Mouse (Mus musculus): ENCODE results near the gene Trim46. TPM values are rescaled to one million over a fixed set of nuclear protein-coding genes. Genes with fewer than 3 reads are reported as not detected.

Gene Trim46
- total and polyA plus RNA-seq, 2 experiments = 0.16 to 0.18 TPM

GRCm38 (mm10) chr3:89237682-89238081 lies 8.4 kb downstream of the Trim46 start:
- no peak overlapping the region for H3K9ac ChIP-seq (ENCODE audit: low read depth, low read length)
- no peaks in the 10 kb centered on the region for H3K36me3 ChIP-seq (ENCODE audit: control insufficient read depth, insufficient read depth, low read length)
- no peak overlapping the region for H3K4me3 ChIP-seq (ENCODE audit: insufficient read depth, low read depth, low read length)
- H3K4me1 ChIP-seq (ENCODE audit: control insufficient read depth, insufficient read depth, low read length) = peaks cover 4% of the 10 kb centered on the region; the same call in 1 of the 2 replicates
- WGBS = 87% methylated on average over 21 of the region's 21 CpGs
- no peaks in the 10 kb centered on the region for H3K79me2 ChIP-seq (ENCODE audit: control insufficient read depth, insufficient read depth, low read length)
- no peak overlapping the region for H3K27ac ChIP-seq (replicated peaks; ENCODE audit: insufficient read depth, low read depth, low read length)
- no peak for DNase-seq (ENCODE audit: extremely low read depth, low read depth, low spot score)
- TF ChIP-seq POLR2A (IDR thresholded peaks at IDR 0.05; ENCODE audit: extremely low read depth, insufficient read depth, low read length) (no peak), CTCF (IDR thresholded peaks at IDR 0.05; ENCODE audit: low read depth, low read length) (no peak)
- H3K27me3 ChIP-seq (ENCODE audit: control insufficient read depth, insufficient read depth, low read length) = no peaks in the 10 kb centered on the region

DNA sequence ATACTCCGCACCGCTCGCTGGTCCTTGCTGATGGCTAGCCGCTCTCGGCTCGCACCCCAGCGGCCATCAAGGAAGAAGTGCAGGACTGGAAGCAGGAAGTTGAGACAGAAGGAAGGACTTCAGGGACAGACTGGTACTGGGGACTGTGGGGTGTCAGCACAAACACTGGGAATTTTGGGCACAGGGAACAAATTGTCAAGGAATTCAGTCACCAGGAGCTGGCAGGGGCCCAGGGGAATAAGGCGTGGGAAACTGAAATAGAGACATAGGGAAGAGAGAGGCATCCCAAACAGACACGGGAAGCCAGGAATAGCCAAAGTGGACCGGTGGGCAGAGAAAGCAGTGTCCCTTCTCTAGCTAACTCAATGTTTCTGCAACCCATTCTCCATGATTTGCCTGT lies 9.6 kb downstream of the Trim46 start:
- no peak for DNase-seq (ENCODE audit: extremely low read depth, low read depth, low spot score)
- no peaks in the 10 kb centered on the region for H3K79me2 ChIP-seq (ENCODE audit: control insufficient read depth, insufficient read depth, low read length)
- no peak overlapping the region for H3K4me3 ChIP-seq (ENCODE audit: insufficient read depth, low read depth, low read length)
- no peaks in the 10 kb centered on the region for H3K27me3 ChIP-seq (ENCODE audit: control insufficient read depth, insufficient read depth, low read length)
- H3K27ac ChIP-seq (replicated peaks; ENCODE audit: insufficient read depth, low read depth, low read length) = no peak overlapping the region
- no peak for TF ChIP-seq CTCF (IDR thresholded peaks at IDR 0.05; ENCODE audit: low read depth, low read length)
- no peak for TF ChIP-seq POLR2A (IDR thresholded peaks at IDR 0.05; ENCODE audit: extremely low read depth, insufficient read depth, low read length)
- 87% methylated on average over 10 of the region's 10 CpGs for WGBS
- H3K36me3 ChIP-seq (ENCODE audit: control insufficient read depth, insufficient read depth, low read length) = no peaks in the 10 kb centered on the region
- H3K4me1 ChIP-seq (ENCODE audit: control insufficient read depth, insufficient read depth, low read length) = no peaks in the 10 kb centered on the region
- no peak overlapping the region for H3K9ac ChIP-seq (ENCODE audit: low read depth, low read length)

- H3K27ac ChIP-seq (replicated peaks; ENCODE audit: insufficient read depth, low read depth, low read length) = no peak overlapping the region
- peaks cover under 1% of the 10 kb centered on the region; the same call in 1 of the 2 replicates for H3K4me1 ChIP-seq (ENCODE audit: control insufficient read depth, insufficient read depth, low read length)
- no peak for DNase-seq (ENCODE audit: extremely low read depth, low read depth, low spot score)
- no peaks in the 10 kb centered on the region for H3K27me3 ChIP-seq (ENCODE audit: control insufficient read depth, insufficient read depth, low read length)
- WGBS = 49% methylated on average over 14 of the region's 14 CpGs
- H3K36me3 ChIP-seq (ENCODE audit: control insufficient read depth, insufficient read depth, low read length) = no peaks in the 10 kb centered on the region
- TF ChIP-seq CTCF (IDR thresholded peaks at IDR 0.05; ENCODE audit: low read depth, low read length) (no peak), POLR2A (IDR thresholded peaks at IDR 0.05; ENCODE audit: extremely low read depth, insufficient read depth, low read length) (no peak)
- H3K9ac ChIP-seq (ENCODE audit: low read depth, low read length) = no peak overlapping the region
- H3K4me3 ChIP-seq (ENCODE audit: insufficient read depth, low read depth, low read length) = no peak overlapping the region
- H3K79me2 ChIP-seq (ENCODE audit: control insufficient read depth, insufficient read depth, low read length) = no peaks in the 10 kb centered on the region
Measured at GRCm38 (mm10) chr3:89233562-89234110, 12.5 kb downstream of the Trim46 start.

DNA sequence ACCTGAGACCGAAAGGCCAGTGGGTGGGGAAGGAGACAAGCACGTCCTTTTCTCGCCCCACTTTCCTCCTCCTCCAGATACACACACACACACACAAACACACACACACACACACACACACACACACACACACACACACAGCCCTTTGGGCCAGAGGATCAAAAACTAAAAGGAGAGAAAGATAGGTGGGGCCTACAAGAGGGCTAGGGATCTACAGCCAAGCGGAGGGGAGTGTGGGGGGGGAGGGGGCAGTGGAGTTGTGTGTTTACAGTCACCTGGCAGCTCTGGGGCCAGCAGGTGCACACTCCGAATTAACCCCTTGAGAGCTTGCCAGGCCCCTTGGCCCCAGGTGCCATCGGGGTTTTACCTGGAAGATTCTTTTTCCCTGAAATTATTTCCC lies 13.5 kb downstream of the Trim46 start:
- TF ChIP-seq POLR2A (IDR thresholded peaks at IDR 0.05; ENCODE audit: extremely low read depth, insufficient read depth, low read length) = no peak
- no peak for TF ChIP-seq CTCF (IDR thresholded peaks at IDR 0.05; ENCODE audit: low read depth, low read length)
- no peak overlapping the region for H3K4me3 ChIP-seq (ENCODE audit: insufficient read depth, low read depth, low read length)
- H3K36me3 ChIP-seq (ENCODE audit: control insufficient read depth, insufficient read depth, low read length) = no peaks in the 10 kb centered on the region
- no peak overlapping the region for H3K9ac ChIP-seq (ENCODE audit: low read depth, low read length)
- peaks cover 3% of the 10 kb centered on the region; the same call in 1 of the 2 replicates for H3K4me1 ChIP-seq (ENCODE audit: control insufficient read depth, insufficient read depth, low read length)
- no peak for DNase-seq (ENCODE audit: extremely low read depth, low read depth, low spot score)
- no peaks in the 10 kb centered on the region for H3K27me3 ChIP-seq (ENCODE audit: control insufficient read depth, insufficient read depth, low read length)
- no peaks in the 10 kb centered on the region for H3K79me2 ChIP-seq (ENCODE audit: control insufficient read depth, insufficient read depth, low read length)
- WGBS = 83% methylated on average over 6 of the region's 6 CpGs
- no peak overlapping the region for H3K27ac ChIP-seq (replicated peaks; ENCODE audit: insufficient read depth, low read depth, low read length)

GRCm38 (mm10) chr3:89231772-89232275 lies 14.3 kb downstream of the Trim46 start:
- H3K9ac ChIP-seq (ENCODE audit: low read depth, low read length) = no peak overlapping the region
- DNase-seq (ENCODE audit: extremely low read depth, low read depth, low spot score) = no peak
- H3K4me1 ChIP-seq (ENCODE audit: control insufficient read depth, insufficient read depth, low read length) = peaks cover 3% of the 10 kb centered on the region; the same call in 1 of the 2 replicates
- no peaks in the 10 kb centered on the region for H3K36me3 ChIP-seq (ENCODE audit: control insufficient read depth, insufficient read depth, low read length)
- TF ChIP-seq POLR2A (IDR thresholded peaks at IDR 0.05; ENCODE audit: extremely low read depth, insufficient read depth, low read length) (no peak), CTCF (IDR thresholded peaks at IDR 0.05; ENCODE audit: low read depth, low read length) (no peak)
- H3K79me2 ChIP-seq (ENCODE audit: control insufficient read depth, insufficient read depth, low read length) = no peaks in the 10 kb centered on the region
- H3K27me3 ChIP-seq (ENCODE audit: control insufficient read depth, insufficient read depth, low read length) = 0 out of 2 replicates have a peak, but pooled peaks cover 2% of the 10 kb centered on the region
- no peak overlapping the region for H3K27ac ChIP-seq (replicated peaks; ENCODE audit: insufficient read depth, low read depth, low read length)
- no peak overlapping the region for H3K4me3 ChIP-seq (ENCODE audit: insufficient read depth, low read depth, low read length)
- WGBS = 78% methylated on average over 16 of the region's 16 CpGs

DNA sequence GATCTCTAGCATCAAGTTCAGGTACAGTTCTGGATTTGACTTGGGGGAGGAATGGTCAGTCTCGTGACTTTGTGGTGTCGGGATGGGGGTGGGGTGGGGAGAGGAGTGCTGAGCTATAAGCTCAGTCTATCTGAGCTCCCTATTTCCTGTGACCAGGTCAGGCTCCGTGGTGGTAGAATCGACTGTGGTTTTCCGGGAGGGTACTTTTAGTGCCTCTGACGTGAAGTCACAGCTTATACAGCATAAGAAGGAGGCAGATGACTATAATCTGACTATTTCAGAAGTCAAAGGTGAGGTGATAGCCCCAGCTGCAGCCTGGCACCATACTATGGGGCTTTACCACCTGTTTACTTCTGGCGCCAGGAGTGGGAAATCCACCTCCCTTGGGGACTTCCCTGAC lies 14.8 kb downstream of the Trim46 start:
- H3K79me2 ChIP-seq (ENCODE audit: control insufficient read depth, insufficient read depth, low read length) = no peaks in the 10 kb centered on the region
- peaks cover 3% of the 10 kb centered on the region; the same call in 1 of the 2 replicates for H3K4me1 ChIP-seq (ENCODE audit: control insufficient read depth, insufficient read depth, low read length)
- TF ChIP-seq CTCF (IDR thresholded peaks at IDR 0.05; ENCODE audit: low read depth, low read length) (no peak), POLR2A (IDR thresholded peaks at IDR 0.05; ENCODE audit: extremely low read depth, insufficient read depth, low read length) (no peak)
- DNase-seq (ENCODE audit: extremely low read depth, low read depth, low spot score) = no peak
- H3K27ac ChIP-seq (replicated peaks; ENCODE audit: insufficient read depth, low read depth, low read length) = no peak overlapping the region
- H3K9ac ChIP-seq (ENCODE audit: low read depth, low read length) = no peak overlapping the region
- WGBS = 67% methylated on average over 7 of the region's 7 CpGs
- H3K27me3 ChIP-seq (ENCODE audit: control insufficient read depth, insufficient read depth, low read length) = 0 out of 2 replicates have a peak, but pooled peaks cover 2% of the 10 kb centered on the region
- no peaks in the 10 kb centered on the region for H3K36me3 ChIP-seq (ENCODE audit: control insufficient read depth, insufficient read depth, low read length)
- no peak overlapping the region for H3K4me3 ChIP-seq (ENCODE audit: insufficient read depth, low read depth, low read length)

All from liver, adult 2 months (tissue).